Mouse (Mus musculus) midbrain, embryonic 16.5 days (tissue): ENCODE measurements around the gene Lyl1. TPM values are rescaled to one million over a fixed set of nuclear protein-coding genes. Genes with fewer than 3 reads are reported as not detected.
A peak's percentile ranks its signal among the peaks of the same experiment; 100 is the strongest.

Experiments
- ATAC-seq: fragments of 200-750 bp; cut with Nextera tagmentation; 2 replicates; pipeline ENCODE4 v1.8.0; 2017; ENCODE audit warnings: moderate TSS enrichment
- H3K27ac ChIP-seq: fragments of 300-500 bp; sonication (generic); 2 replicates; pipeline ENCODE4 v1.5.1; 2014; ENCODE audit warnings: mild to moderate bottlenecking, low read length, mixed read lengths
- H3K27me3 ChIP-seq: fragments of 300-500 bp; sonication (generic); 2 replicates; pipeline ENCODE4 v1.6.1; 2014; ENCODE audit warnings: low read depth, low read length, mixed read lengths; ENCODE audit not compliant: control insufficient read depth, insufficient read depth
- H3K36me3 ChIP-seq: fragments of 300-500 bp; sonication (generic); 2 replicates; pipeline ENCODE4 v1.6.1; 2014; ENCODE audit warnings: mild to moderate bottlenecking, low read length, moderate library complexity, mixed read lengths; ENCODE audit not compliant: control insufficient read depth, insufficient read depth
- H3K4me1 ChIP-seq: fragments of 300-500 bp; sonication (generic); 2 replicates; pipeline ENCODE4 v1.6.1; 2014; ENCODE audit warnings: mild to moderate bottlenecking, low read length, mixed read lengths; ENCODE audit not compliant: control insufficient read depth, insufficient read depth
- H3K4me2 ChIP-seq: fragments of 300-500 bp; sonication (generic); 2 replicates; pipeline ENCODE4 v1.6.1; 2014; ENCODE audit warnings: mild to moderate bottlenecking, low read length, mixed read lengths
- H3K4me3 ChIP-seq: fragments of 300-500 bp; sonication (generic); 2 replicates; pipeline ENCODE4 v1.5.1; 2014; ENCODE audit warnings: low read depth, mild to moderate bottlenecking, low read length, moderate library complexity, mixed read lengths
- H3K9ac ChIP-seq: fragments of 300-500 bp; sonication (generic); 2 replicates; pipeline ENCODE4 v1.6.1; 2014; ENCODE audit warnings: low read depth, low read length, mixed read lengths
- H3K9me3 ChIP-seq: fragments of 300-500 bp; sonication (generic); replicated peaks from 2 replicates; pipeline ENCODE4 v1.6.1; 2014; ENCODE audit warnings: mild to moderate bottlenecking, low read length, mixed read lengths; ENCODE audit not compliant: control insufficient read depth, poor library complexity, severe bottlenecking
- WGBS: fragments of 180-500 bp; shearing (Covaris S2); extraction: QIAGEN DNeasy Blood & Tissue Kit; methylation state at CpG from one replicate; pipeline ENCODE4 v1.1.7; 2014; 5-methylcytosine and 5-hydroxymethylcytosine counted together
- polyA plus RNA-seq: library from polyadenylated mRNA; unstranded; fragments of >200 nt; fragmentation: Nextera tagmentation; extraction: Ambion mirVana; gene quantifications from 2 replicates; pipeline ENCODE4 v1.2.1, GENCODE M21; 2015

The Lyl1 gene
- polyA plus RNA-seq, 1 experiment from 2014 or later: 3.1 TPM

DNA sequence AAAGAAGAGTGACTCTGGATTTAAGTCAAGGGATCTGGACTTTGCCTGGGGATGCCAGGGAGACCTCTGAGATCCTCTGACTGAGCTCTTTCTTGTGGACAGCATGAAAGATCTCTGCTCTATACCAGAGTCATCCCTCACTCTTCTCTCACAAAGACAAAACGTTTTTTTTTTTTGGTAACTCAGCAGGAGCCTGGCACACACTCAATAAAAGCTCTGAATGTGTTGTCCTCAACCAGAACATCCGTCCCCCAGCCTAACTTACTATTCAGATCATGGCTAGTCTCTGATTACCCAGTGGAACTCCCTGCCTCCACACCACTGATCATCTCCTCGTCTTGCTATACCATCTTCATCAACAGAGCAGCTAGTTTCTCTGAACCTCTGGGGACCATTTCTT lies 16.7 kb upstream of the Lyl1 start:
- Histone ChIP-seq H3K9ac (no peak overlapping the region), H3K9me3 (no peaks in the 10 kb centered on the region), H3K27me3 (no peaks in the 10 kb centered on the region), H3K27ac (no peak overlapping the region), H3K4me2 (no peak overlapping the region), H3K36me3 (no peaks in the 10 kb centered on the region), H3K4me1 (peaks cover 28% of the 10 kb centered on the region), H3K4me3 (no peak overlapping the region)
- no peak for ATAC-seq
- 36% methylated on average over 3 of the region's 3 CpGs for WGBS

DNA sequence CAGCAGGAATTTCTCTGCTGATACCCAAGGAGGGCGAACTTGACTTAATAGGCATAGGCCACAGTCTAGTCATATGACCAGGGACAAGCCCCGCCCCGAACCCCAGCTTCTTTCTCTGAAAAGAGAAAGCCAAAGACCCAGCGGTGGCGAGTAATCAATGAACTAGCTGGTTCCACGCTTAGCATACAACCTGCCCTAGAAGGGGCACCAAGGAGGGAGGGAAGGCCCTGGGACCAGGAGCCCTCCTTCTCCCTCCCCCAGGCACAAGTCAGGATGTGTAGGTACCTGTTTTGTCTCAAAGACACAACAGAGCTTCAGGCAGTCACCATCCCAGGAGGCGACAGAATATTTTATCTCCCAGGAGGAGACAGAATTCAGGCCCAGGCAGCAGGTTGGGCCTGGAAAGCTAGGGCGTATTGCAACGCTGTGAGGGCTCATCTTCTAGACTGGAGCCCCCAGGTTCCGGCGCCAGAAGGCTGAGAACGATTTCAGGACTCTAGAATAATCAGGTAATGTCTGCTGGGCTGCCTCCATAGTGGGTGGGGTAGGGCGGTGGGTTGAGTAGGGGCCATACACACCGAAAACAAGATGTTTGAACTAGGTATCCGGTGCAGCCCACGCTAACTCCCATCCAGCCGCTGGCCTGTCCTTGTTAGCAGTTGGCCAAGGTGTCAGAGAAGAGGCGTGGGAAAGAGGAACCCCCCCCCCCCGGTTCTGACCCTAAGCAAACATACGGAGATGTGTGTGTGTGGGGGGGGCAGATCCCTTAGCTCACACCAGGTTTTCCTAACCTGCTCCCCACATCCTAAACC lies 14.9 kb upstream of the Lyl1 start, which contains the start of gene Trmt1:
TSS of gene Trmt1 (plus strand) at position 117 of the 812 bp plus-strand sequence.
- Histone ChIP-seq H3K4me3 (peak within 1 kb of the TSS; percentile 100), H3K4me2 (peak within 1 kb of the TSS; percentile 92), H3K4me1 (peaks cover 37% of the 10 kb centered on the region), H3K9ac (peak within 1 kb of the TSS; percentile 99), H3K9me3 (no peaks in the 10 kb centered on the region), H3K36me3 (peaks cover 3% of the 10 kb centered on the region; the same call in 1 of the 2 replicates), H3K27me3 (no peaks in the 10 kb centered on the region), H3K27ac (peak within 1 kb of the TSS; percentile 87)
- 8% methylated on average over 19 of the region's 20 CpGs for WGBS
- ATAC-seq: no peak

DNA sequence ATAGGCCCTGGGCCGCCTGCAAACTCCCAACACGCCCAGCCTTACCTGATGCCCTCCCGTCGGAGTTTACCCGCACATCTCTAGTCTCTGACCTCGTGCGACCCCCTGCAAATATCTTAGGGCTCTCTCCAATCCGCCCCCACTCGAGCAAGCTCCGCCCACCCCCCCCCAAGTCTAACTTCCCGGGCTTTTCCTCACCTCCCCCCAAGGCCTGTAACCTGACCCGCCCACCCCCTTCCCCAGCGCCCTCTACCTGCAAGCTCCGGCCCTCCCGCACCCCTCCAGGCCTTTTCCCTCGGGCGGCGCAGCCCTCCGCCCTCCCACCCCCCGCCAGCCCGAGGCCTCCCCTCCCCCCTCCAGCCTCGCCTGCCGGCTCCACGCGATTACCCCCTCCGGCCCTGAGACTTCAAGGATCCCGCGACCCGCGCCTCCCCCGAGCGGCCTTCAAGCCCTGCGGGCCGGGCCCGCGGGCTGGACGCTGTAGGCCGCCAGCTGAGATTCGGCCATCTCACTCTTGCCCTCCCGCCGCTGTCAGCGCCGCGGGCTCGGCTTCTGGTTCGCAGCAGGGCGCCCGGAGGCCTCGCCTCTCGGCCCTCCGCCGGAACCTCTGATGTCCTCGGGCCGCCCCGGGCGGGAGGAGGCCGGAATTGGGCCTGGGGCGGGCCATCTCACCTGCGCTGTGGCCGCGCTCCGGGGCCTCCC lies 14.1 kb upstream of the Lyl1 start:
- no peaks in the 10 kb centered on the region for H3K9me3 ChIP-seq
- ATAC-seq: peak; percentile 19
- under 1% methylated on average over 51 of the region's 62 CpGs for WGBS
- peaks cover 37% of the 10 kb centered on the region for H3K4me1 ChIP-seq
- peak overlapping the region; percentile 100 for H3K4me3 ChIP-seq
- no peaks in the 10 kb centered on the region for H3K27me3 ChIP-seq
- peak overlapping the region; percentile 92 for H3K4me2 ChIP-seq
- peaks cover 3% of the 10 kb centered on the region; the same call in 1 of the 2 replicates for H3K36me3 ChIP-seq
- peak overlapping the region; percentile 87 for H3K27ac ChIP-seq
- H3K9ac ChIP-seq: peak overlapping the region; percentile 99

DNA sequence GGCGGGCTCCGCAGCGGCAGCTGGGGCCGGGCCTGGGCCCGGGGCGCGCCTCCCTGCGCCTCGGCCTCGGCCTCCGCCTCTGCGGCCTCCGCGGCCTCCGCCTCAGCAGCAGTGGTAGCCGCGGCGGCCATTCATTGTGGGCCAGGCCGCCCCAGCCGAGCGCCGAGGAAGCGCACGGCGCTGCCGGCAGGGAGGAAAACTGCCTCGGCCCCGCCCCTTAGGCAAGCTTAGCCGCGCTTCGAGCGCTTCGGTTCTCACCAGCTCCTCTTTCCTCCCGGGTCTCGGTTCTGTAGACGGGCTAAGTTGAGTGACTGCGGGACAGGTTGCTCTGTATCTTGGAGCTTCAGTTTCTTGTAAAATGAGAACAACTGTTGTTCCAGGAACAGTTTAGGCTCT lies 13.6 kb upstream of the Lyl1 start, which contains the start of gene Nacc1:
TSS of gene Nacc1 (minus strand) at position 158 of the 396 bp plus-strand sequence.
- Histone ChIP-seq H3K9ac (peak within 1 kb of the TSS; percentile 99), H3K9me3 (no peaks in the 10 kb centered on the region), H3K4me3 (peak within 1 kb of the TSS; percentile 100), H3K36me3 (peaks cover 3% of the 10 kb centered on the region; the same call in 1 of the 2 replicates), H3K27ac (peak within 1 kb of the TSS; percentile 87), H3K27me3 (no peaks in the 10 kb centered on the region), H3K4me1 (peaks cover 37% of the 10 kb centered on the region), H3K4me2 (peak within 1 kb of the TSS; percentile 92)
- ATAC-seq: peak; percentile 87
- WGBS: under 1% methylated on average over 36 of the region's 37 CpGs

DNA sequence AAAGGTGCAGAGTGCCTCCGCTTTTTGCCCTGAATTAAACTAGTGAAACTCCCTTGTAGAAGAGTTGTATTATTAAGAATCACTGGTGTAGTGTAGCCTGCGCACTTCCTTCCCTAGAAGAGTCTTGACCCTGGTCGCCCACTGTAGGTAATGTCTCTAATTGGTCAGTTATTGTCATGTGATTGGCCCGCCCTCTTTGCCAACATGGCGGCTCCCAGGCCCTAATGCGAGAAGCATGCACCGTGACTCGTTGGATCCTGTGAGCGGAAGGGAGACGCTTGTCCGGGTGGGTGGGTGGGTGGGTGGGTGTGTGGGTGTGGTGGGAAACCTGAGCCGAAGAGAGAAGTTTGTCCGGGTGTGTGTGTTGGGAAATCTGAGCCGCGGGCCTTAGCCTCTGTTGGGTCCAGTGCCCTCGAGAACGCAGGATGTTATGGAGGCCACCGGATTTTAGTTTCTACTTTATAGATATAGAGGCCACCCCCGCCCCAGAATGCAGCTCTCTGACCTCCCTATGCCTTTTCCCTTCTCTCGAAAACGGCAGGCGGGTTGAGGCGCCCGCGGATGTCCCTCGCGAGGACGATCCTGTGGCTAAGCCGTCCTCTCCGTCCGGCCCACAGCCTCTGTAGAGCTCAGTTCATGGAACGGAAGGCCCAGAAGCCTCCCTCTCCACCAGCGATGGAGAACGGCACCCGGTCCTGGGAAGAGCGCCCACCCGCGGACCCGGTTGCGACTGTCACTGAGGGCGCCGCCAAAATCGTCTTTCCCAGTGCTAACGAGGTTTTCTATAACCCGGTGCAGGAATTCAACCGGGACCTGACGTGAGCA lies 12.0 kb upstream of the Lyl1 start:
- Histone ChIP-seq H3K4me2 (peak overlapping the region; percentile 65), H3K27ac (no peak overlapping the region), H3K36me3 (peaks cover 3% of the 10 kb centered on the region; the same call in 1 of the 2 replicates), H3K27me3 (no peaks in the 10 kb centered on the region), H3K4me3 (peak overlapping the region; percentile 64), H3K4me1 (peaks cover 37% of the 10 kb centered on the region), H3K9ac (peak overlapping the region; percentile 71), H3K9me3 (no peaks in the 10 kb centered on the region)
- under 1% methylated on average over 47 of the region's 47 CpGs for WGBS
- peak; percentile 86 for ATAC-seq

DNA sequence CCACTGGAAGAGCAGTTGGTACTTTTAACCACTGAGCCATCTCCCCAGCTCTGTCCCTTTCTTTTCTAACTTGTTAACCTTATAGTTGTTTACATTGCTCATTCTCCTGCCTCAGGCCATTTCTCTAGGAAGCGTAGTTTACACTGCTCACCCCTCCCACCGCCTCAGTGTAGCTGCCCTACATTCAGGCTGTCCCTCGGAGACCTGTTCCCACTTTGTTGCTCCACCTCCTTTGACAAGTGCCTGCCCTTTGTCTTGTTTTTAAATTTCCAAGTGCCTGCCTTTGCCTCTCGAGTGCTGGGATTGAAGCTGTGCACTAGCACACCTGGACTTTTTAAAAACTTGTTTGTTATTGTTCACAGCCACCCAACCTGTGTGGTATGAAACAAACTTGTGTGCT lies 7.9 kb upstream of the Lyl1 start:
- H3K36me3 ChIP-seq: peaks cover 15% of the 10 kb centered on the region
- WGBS: 86% methylated on average over 4 of the region's 4 CpGs
- ATAC-seq: no peak
- no peak overlapping the region for H3K4me2 ChIP-seq
- H3K4me1 ChIP-seq: peaks cover 15% of the 10 kb centered on the region
- no peak overlapping the region for H3K27ac ChIP-seq
- H3K27me3 ChIP-seq: no peaks in the 10 kb centered on the region
- no peak overlapping the region for H3K4me3 ChIP-seq
- no peaks in the 10 kb centered on the region for H3K9me3 ChIP-seq
- no peak overlapping the region for H3K9ac ChIP-seq

DNA sequence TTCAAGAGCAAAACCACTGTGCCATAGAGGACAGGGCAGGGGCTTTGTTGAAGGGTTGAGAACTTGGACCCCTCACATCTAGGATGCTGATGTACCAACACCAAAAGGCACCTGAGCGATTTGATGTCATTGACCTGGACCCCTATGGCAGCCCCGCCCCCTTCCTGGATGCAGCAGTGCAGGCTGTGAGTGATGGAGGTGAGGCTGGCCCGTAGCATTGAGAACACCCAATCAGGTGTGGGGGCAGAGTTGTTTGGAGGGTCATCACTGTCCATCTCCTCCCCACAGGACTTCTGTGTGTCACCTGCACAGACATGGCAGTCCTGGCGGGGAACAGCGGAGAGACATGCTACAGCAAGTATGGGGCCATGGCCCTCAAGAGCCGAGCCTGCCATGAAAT lies 6.1 kb upstream of the Lyl1 start:
- Histone ChIP-seq H3K4me1 (peaks cover 4% of the 10 kb centered on the region), H3K27ac (no peak overlapping the region), H3K27me3 (no peaks in the 10 kb centered on the region), H3K4me2 (no peak overlapping the region), H3K9ac (no peak overlapping the region), H3K9me3 (no peaks in the 10 kb centered on the region), H3K4me3 (no peak overlapping the region), H3K36me3 (peaks cover 21% of the 10 kb centered on the region)
- no peak for ATAC-seq
- 94% methylated on average over 6 of the region's 6 CpGs for WGBS

DNA sequence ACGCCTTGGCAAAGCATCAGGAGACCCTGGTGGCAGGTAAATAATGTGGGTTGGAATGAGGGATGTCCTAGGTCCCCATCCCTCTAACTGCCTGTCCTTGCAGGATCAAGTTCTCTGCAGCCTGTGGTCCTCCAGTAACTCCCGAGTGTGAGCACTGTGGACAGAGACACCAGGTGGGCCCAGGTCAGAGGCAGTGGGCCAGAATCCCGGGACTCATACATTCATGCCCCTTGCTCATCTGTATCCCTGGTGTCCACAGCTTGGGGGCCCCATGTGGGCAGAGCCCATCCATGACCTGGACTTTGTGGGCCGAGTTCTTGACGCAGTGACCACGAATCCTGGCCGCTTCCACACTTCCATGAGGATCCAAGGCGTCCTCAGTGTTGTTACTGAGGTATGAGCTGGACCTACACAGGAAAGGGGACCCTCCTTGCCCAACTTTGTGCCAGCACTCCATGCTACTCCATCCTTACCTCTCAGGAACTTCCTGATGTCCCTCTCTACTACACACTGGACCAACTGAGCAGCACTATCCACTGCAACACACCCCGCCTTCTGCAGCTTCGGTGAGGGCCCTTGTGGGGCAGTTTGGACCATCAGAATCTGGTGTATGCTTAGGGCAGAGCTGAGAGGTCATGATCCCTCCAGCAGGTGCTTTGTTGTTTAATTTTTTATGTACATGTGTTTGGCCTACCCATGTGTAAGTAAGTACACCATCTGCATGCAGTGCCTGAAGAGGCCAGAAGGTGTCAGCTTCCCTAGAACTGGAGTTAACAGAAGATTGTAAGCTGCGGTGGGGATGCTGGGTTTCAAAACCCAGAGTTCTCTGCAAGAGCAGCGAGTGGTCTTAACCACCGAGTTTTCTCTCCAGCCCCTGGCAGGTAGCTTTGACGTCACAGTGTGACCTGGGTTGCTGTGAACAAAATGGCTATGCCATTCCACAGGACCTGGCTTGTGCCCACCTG lies 3.8 kb upstream of the Lyl1 start:
- Histone ChIP-seq H3K36me3 (peaks cover 18% of the 10 kb centered on the region), H3K9me3 (no peaks in the 10 kb centered on the region), H3K4me3 (no peak overlapping the region), H3K9ac (no peak overlapping the region), H3K27me3 (peaks cover 12% of the 10 kb centered on the region), H3K27ac (no peak overlapping the region), H3K4me1 (no peaks in the 10 kb centered on the region), H3K4me2 (no peak overlapping the region)
- 88% methylated on average over 14 of the region's 14 CpGs for WGBS
- ATAC-seq: no peak
